Mouse (Mus musculus) lung, embryonic 14.5 days (tissue): ENCODE measurements around the gene Fkrp. TPM values are rescaled to one million over a fixed set of nuclear protein-coding genes. Genes with fewer than 3 reads are reported as not detected.

Experiments used
- ATAC-seq: fragments of 200-750 bp; cut with Nextera tagmentation; 2 replicates; pipeline ENCODE4 v1.8.0; 2017; ENCODE audit warnings: mild to moderate bottlenecking, moderate TSS enrichment, moderate library complexity; ENCODE audit not compliant: insufficient read depth
- DNase-seq: peaks from one replicate; pipeline ENCODE4 v3.0.0-alpha.2; 2015
- H3K27ac ChIP-seq: fragments of 300-500 bp; sonication (generic); 2 replicates; pipeline ENCODE4 v1.5.1; 2014; ENCODE audit warnings: low read depth, mild to moderate bottlenecking, moderate library complexity
- H3K27me3 ChIP-seq: fragments of 300-500 bp; sonication (generic); 2 replicates; pipeline ENCODE4 v1.6.1; 2014; ENCODE audit warnings: low read length, control low read depth; ENCODE audit not compliant: insufficient read depth
- H3K36me3 ChIP-seq: fragments of 300-500 bp; sonication (generic); 2 replicates; pipeline ENCODE4 v1.6.1; 2014; ENCODE audit warnings: control low read depth; ENCODE audit not compliant: insufficient read depth
- H3K4me1 ChIP-seq: fragments of 300-500 bp; sonication (generic); 2 replicates; pipeline ENCODE4 v1.6.1; 2014; ENCODE audit warnings: antibody characterized with exemption, control low read depth; ENCODE audit not compliant: insufficient read depth
- H3K4me2 ChIP-seq: fragments of 300-500 bp; sonication (generic); 2 replicates; pipeline ENCODE4 v1.6.1; 2014; ENCODE audit warnings: mild to moderate bottlenecking
- H3K4me3 ChIP-seq: fragments of 300-500 bp; sonication (generic); 2 replicates; pipeline ENCODE4 v1.5.1; 2014; ENCODE audit warnings: low read depth, low read length
- H3K9ac ChIP-seq: fragments of 300-500 bp; sonication (generic); 2 replicates; pipeline ENCODE4 v1.6.1; 2014
- H3K9me3 ChIP-seq: fragments of 300-500 bp; sonication (generic); 2 replicates; pipeline ENCODE4 v1.6.1; 2016; ENCODE audit warnings: low read depth, low read length, control low read depth
- CTCF ChIP-seq: IDR thresholded peaks from 2 replicates; pipeline ENCODE4 v1.5.1; 2016; ENCODE audit warnings: antibody characterized with exemption, low read depth
- WGBS: fragments of 180-500 bp; shearing (Covaris S2); extraction: QIAGEN DNeasy Blood & Tissue Kit; methylation state at CpG from one replicate; pipeline ENCODE4 v1.1.7; 2014; 5-methylcytosine and 5-hydroxymethylcytosine counted together
- polyA plus RNA-seq: library from polyadenylated mRNA; unstranded; fragments of >200 nt; fragmentation: Nextera tagmentation; extraction: Ambion mirVana; gene quantifications from 2 replicates; pipeline ENCODE4 v1.2.1, GENCODE M21; 2014

Fkrp gene
- polyA plus RNA-seq, 1 experiment from 2014 or later, result 31.9 TPM

- TF ChIP-seq CTCF, result no peak
- H3K4me2 ChIP-seq, result no peak overlapping the region
- peaks cover 11% of the 10 kb centered on the region for H3K4me1 ChIP-seq
- WGBS, result 94% methylated on average over 5 of the region's 5 CpGs
- ATAC-seq, result no peak
- no peak overlapping the region for H3K9ac ChIP-seq
- no peaks in the 10 kb centered on the region for H3K27me3 ChIP-seq
- H3K36me3 ChIP-seq, result peaks cover 35% of the 10 kb centered on the region
- no peak overlapping the region for H3K4me3 ChIP-seq
- no peak overlapping the region for H3K27ac ChIP-seq
- no peaks in the 10 kb centered on the region for H3K9me3 ChIP-seq
- DNase-seq, result no peak
Measured at GRCm38 (mm10) chr7:16846775-16847174, 30.2 kb upstream of the Fkrp start.

- no peak for TF ChIP-seq CTCF
- no peak for ATAC-seq
- Histone ChIP-seq H3K27ac (peak overlapping the region; percentile 22; the same call in 1 of the 2 replicates), H3K36me3 (peaks cover 38% of the 10 kb centered on the region), H3K4me3 (peak overlapping the region; percentile 64), H3K4me2 (peak overlapping the region; percentile 98), H3K27me3 (no peaks in the 10 kb centered on the region), H3K4me1 (peaks cover 16% of the 10 kb centered on the region), H3K9me3 (no peaks in the 10 kb centered on the region), H3K9ac (peak overlapping the region; percentile 14)
- DNase-seq, result no peak
- 27% methylated on average over 10 of the region's 10 CpGs for WGBS
Measured at GRCm38 (mm10) chr7:16845820-16846167, 29.3 kb upstream of the Fkrp start.

DNA sequence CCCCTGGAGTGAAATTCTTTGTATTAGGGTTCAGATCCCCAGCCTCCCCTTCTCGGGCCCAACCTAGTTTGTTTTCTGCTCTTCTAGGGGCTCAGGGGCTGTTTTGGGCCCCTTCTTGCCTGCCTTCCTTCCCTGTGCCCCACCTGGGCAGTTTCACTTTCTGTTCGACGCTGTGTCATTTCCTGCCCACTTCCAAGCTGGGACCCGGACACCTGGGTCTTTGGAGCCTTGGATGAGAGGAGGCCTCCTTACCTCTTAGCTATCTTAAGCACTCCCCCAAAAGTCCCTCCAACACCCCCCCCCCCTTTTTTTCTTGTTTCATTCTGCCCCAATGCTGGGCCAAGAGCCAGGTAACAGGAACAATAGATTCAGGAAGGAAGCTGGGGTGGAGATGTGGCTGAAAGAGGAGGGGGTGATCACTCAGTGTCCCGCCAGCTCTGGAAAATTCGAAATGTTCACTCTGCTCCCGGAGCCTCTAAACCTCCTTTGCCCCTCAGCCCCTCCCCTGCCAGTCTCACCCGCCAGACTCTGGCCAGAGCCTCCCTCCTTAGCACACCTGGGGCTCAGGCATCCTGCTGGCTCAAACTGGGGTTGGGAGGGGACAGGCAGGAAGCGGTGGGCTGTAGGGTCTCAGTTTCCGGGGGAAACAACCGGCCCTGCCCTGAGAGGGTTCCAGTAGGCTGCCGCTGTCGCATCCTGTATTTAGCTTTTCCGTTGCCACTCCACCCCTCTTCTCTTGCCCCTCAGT lies 28.7 kb upstream of the Fkrp start:
- H3K9me3 ChIP-seq, result no peaks in the 10 kb centered on the region
- peak overlapping the region; percentile 14 for H3K9ac ChIP-seq
- no peaks in the 10 kb centered on the region for H3K27me3 ChIP-seq
- no peak for TF ChIP-seq CTCF
- DNase-seq (peak; percentile 52), ATAC-seq (peak; percentile 9; the same call in 1 of the 2 replicates)
- H3K27ac ChIP-seq, result peak overlapping the region; percentile 22; the same call in 1 of the 2 replicates
- WGBS, result 29% methylated on average over 14 of the region's 14 CpGs
- H3K4me3 ChIP-seq, result peak overlapping the region; percentile 64
- H3K4me2 ChIP-seq, result peak overlapping the region; percentile 98
- H3K36me3 ChIP-seq, result peaks cover 38% of the 10 kb centered on the region
- peaks cover 16% of the 10 kb centered on the region for H3K4me1 ChIP-seq

DNA sequence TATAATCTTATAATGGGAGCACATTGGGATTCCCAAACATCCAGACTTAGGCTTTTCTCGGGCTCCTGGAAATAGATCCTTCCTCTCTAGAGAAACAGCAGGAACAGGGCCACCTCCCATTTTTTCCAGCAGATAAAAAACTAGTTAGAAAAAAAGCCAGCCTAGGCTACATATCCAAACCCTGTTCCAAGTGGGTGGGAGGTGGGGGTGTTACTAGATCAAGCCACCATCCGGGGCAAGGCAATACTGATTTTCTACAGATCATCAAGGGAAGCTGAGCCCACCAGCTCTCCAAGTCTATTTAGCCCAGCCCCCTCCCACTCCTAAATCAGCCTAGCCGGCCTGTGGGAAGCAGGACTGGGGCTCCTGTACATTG lies 28.2 kb upstream of the Fkrp start:
- Histone ChIP-seq H3K4me1 (peaks cover 16% of the 10 kb centered on the region), H3K27me3 (no peaks in the 10 kb centered on the region), H3K9ac (peak overlapping the region; percentile 14), H3K36me3 (peaks cover 38% of the 10 kb centered on the region), H3K4me2 (peak overlapping the region; percentile 98), H3K27ac (peak overlapping the region; percentile 22; the same call in 1 of the 2 replicates), H3K4me3 (peak overlapping the region; percentile 64), H3K9me3 (no peaks in the 10 kb centered on the region)
- DNase-seq, result no peak
- 63% methylated on average over 3 of the region's 3 CpGs for WGBS
- TF ChIP-seq CTCF, result no peak
- ATAC-seq, result no peak

- ATAC-seq (no peak), DNase-seq (peak; percentile 41)
- Histone ChIP-seq H3K9me3 (no peaks in the 10 kb centered on the region), H3K27me3 (no peaks in the 10 kb centered on the region), H3K27ac (peak overlapping the region; percentile 86), H3K4me1 (peaks cover 16% of the 10 kb centered on the region), H3K9ac (peak overlapping the region; percentile 75), H3K4me3 (peak overlapping the region; percentile 64), H3K4me2 (peak overlapping the region; percentile 98), H3K36me3 (peaks cover 40% of the 10 kb centered on the region)
- peak; percentile 4; the same call in 1 of the 2 replicates for TF ChIP-seq CTCF
- 1% methylated on average over 33 of the region's 33 CpGs for WGBS
Measured at GRCm38 (mm10) chr7:16843441-16844171, 27.1 kb upstream of the Fkrp start.

- peak; percentile 86 for ATAC-seq
- Histone ChIP-seq H3K4me2 (peak within 1 kb of the TSS; percentile 98), H3K27me3 (no peaks in the 10 kb centered on the region), H3K9me3 (no peaks in the 10 kb centered on the region), H3K4me1 (peaks cover 16% of the 10 kb centered on the region), H3K27ac (peak within 1 kb of the TSS; percentile 86), H3K9ac (peak within 1 kb of the TSS; percentile 75), H3K4me3 (peak within 1 kb of the TSS; percentile 64), H3K36me3 (peaks cover 49% of the 10 kb centered on the region)
- under 1% methylated on average over 32 of the region's 32 CpGs for WGBS
- TF ChIP-seq CTCF, result no peak
- DNase-seq, result peak; percentile 96
Measured at GRCm38 (mm10) chr7:16842645-16843063, 26.1 kb upstream of the Fkrp start, which contains the start of gene Prkd2. TSS of gene Prkd2 (plus strand) at chr7:16842902.
